Mouse (Mus musculus) right cerebral cortex, adult 18-20 months (tissue): ENCODE data around the gene Tcta.

Experiments used
- DNase-seq: peaks from one replicate; pipeline ENCODE4 v3.0.0; 2022; ENCODE audit warnings: mixed read lengths

The Tcta gene

GRCm38 (mm10) chr9:108267691-108268090, 38.3 kb downstream of the Tcta start:
- DNase-seq = no peak

GRCm38 (mm10) chr9:108266261-108266935, 39.6 kb downstream of the Tcta start:
- no peak for DNase-seq

- DNase-seq = no peak
These were observed 41.6 kb downstream of the Tcta start for GRCm38 (mm10) chr9:108264191-108264921.

- DNase-seq = peak; percentile 99
These were observed 42.2 kb downstream of the Tcta start, which contains the start of gene Dag1 for GRCm38 (mm10) chr9:108263690-108264190. Dag1 (minus strand) TSS chr9:108263958.

- DNase-seq = peak; percentile 50
These were observed 42.8 kb downstream of the Tcta start for GRCm38 (mm10) chr9:108263131-108263681.

- DNase-seq = no peak
These were observed 43.4 kb downstream of the Tcta start for GRCm38 (mm10) chr9:108262494-108263049.

- DNase-seq = no peak
These were observed 44.1 kb downstream of the Tcta start for GRCm38 (mm10) chr9:108261865-108262264.

- no peak for DNase-seq
These were observed 45.4 kb downstream of the Tcta start for GRCm38 (mm10) chr9:108260526-108260925.
